Mouse (Mus musculus): Measurements from ENCODE around the gene Mob3b. TPM values are rescaled to one million over a fixed set of nuclear protein-coding genes. Genes with fewer than 3 reads are reported as not detected.

The Mob3b gene
- polyA plus RNA-seq, 1 experiment from 2014 or later: 9.8 TPM

DNA sequence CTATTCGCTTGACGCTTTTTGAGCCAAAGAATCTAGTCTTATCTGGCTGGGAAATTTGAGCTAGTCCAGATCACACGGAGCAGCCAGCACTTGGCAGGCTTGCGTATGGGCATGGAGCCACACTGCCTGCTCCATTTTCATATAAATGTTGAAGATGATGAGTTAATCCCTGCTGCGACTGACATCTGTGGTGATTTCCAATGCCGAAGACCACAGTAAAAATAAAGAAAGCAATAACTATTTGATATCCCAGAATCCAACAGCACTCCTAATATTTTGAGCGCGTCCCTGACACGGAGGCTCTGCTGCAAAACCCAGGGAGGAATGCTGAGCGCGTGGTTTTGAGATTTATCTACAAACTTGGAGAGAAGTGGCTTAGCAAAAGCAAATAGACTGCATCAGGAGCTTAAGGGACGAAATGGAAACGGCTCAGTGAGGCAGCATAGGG lies 180.9 kb downstream of the Mob3b start:
- POLR2A ChIA-PET: no interaction called here
- in situ Hi-C loops (cut with MboI; ENCODE audit: low pct_unique_long_range_greater_than_20kb): no loop called here
- no peak for ATAC-seq
- no peaks in the 10 kb centered on the region for H3K27me3 ChIP-seq
- no peak for TF ChIP-seq CTCF (IDR thresholded peaks at IDR 0.05)
- no peak for DNase-seq (ENCODE audit: low read depth, low spot score)
- CTCF ChIA-PET: no interaction called here

DNA sequence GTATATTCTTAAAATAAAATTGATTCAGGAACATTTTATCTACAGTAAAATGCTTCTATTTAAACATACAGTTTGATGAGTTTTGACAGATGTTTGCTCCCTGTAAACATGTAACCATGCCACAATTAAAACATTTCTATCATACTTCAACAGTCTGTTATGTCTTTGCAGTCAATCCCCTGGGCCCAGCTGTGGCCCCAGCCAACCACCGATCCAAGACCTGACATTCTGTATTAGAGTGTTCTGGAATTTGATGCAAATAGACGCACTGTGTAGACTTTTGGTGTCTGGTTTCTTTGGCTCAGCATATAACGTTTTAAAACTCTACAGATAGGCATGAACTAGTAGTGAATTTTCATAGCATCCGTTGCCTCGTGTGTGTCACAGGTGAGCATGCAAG lies 182.5 kb downstream of the Mob3b start:
- ChIA-PET CTCF (interaction anchor here (1.1 kb wide), 1 partner anchor 9 kb away, joined by 3 read pairs; no protein-coding TSS in a partner anchor), POLR2A (no interaction called here)
- no peak for DNase-seq (ENCODE audit: low read depth, low spot score)
- no peaks in the 10 kb centered on the region for H3K27me3 ChIP-seq
- ATAC-seq: no peak
- in situ Hi-C loops (cut with MboI; ENCODE audit: low pct_unique_long_range_greater_than_20kb): no loop called here
- no peak for TF ChIP-seq CTCF (IDR thresholded peaks at IDR 0.05)

DNA sequence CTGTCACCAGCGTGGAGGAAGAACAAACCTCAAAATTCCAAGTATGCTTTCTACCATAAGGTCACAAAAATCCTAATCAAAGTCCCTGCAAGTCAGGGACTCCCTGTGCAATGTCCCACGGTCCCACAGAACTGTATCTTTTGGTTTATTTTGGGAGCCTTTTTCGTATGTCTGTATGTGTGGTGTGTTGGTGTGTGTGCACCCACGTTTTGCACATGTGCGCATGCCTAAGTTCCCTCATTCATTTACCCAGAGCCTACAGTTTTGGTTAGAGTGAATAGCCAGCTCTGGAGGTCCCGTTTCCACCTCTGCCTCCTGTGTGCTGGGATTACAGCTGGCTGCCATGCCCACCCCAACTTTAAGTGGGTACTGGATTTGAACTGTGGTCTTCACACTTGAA lies 189.7 kb downstream of the Mob3b start:
- in situ Hi-C loops (cut with MboI; ENCODE audit: low pct_unique_long_range_greater_than_20kb): no loop called here
- ChIA-PET CTCF (interaction anchor here (0.9 kb wide), 1 partner anchor 132 kb away, joined by 3 read pairs; no protein-coding TSS in a partner anchor), POLR2A (interaction anchor here (0.6 kb wide), 1 partner anchor 390 kb away, joined by 3 read pairs; no protein-coding TSS in a partner anchor)
- no peak for TF ChIP-seq CTCF (IDR thresholded peaks at IDR 0.05)
- no peak for DNase-seq (ENCODE audit: low read depth, low spot score)
- no peaks in the 10 kb centered on the region for H3K27me3 ChIP-seq
- ATAC-seq: no peak

DNA sequence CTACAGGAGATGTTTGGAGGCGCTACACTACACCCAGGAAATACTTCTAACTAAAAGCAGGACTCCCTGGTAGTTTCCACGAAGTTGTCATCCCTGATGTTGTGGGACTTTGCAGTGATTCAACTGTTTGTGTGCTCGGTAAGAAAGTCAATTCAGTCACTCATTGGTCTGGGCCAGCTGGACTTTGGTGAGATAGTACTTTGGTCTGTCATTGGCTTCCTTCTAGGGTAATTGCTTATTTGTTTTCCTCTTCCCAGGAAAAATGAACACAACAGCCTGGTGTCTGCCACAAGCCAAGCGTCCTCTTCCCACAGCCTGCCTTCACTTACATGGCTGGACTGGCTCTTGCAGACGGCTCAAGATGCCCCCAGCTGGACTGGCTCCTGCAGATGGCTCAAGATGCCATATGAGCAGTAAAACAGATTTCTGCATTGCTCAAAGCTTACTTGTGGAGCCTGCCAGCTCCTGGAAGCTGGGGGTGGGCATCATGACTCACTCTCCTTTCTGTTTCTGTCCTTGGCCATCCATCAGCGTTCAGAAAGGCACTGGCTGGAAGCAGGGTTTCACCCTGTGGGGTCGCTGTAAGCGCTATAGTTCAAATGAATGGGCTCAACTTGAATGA lies 190.8 kb downstream of the Mob3b start:
- peak; percentile 74 for ATAC-seq
- TF ChIP-seq CTCF (IDR thresholded peaks at IDR 0.05): no peak
- in situ Hi-C loops (cut with MboI; ENCODE audit: low pct_unique_long_range_greater_than_20kb): no loop called here
- ChIA-PET CTCF (interaction anchor here (0.6 to 2.1 kb wide), 4 partner anchors 8 to 224 kb away, joined by 3 to 6 read pairs (median 3); no protein-coding TSS in a partner anchor), POLR2A (no interaction called here)
- no peaks in the 10 kb centered on the region for H3K27me3 ChIP-seq
- DNase-seq (ENCODE audit: low read depth, low spot score): peak; percentile 68

DNA sequence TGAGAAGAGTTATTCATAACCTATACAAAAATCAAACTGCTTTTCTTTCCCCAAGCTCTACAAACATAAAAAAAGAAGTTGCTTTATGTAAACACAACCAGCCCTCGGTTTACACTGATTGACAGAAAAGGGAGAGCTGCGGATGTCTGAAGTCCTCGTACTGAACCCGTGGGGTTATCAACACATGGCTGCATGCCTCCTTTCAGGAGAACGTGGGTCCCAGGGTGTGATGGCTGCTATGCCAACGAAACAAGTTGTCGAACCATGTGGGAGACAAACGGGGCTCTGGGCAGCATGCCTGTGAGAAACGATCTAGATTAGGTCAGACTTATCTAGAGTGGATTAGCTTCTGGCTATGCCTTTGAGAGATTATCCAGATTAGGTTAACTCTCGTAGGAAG lies 192.4 kb downstream of the Mob3b start:
- no peaks in the 10 kb centered on the region for H3K27me3 ChIP-seq
- DNase-seq (ENCODE audit: low read depth, low spot score) (no peak), ATAC-seq (no peak)
- no peak for TF ChIP-seq CTCF (IDR thresholded peaks at IDR 0.05)
- POLR2A ChIA-PET: no interaction called here
- in situ Hi-C loops (cut with MboI; ENCODE audit: low pct_unique_long_range_greater_than_20kb): no loop called here
- CTCF ChIA-PET: interaction anchor here (1.1 to 2.1 kb wide), 2 partner anchors 223 to 225 kb away, joined by 3 to 6 read pairs; no protein-coding TSS in a partner anchor

DNA sequence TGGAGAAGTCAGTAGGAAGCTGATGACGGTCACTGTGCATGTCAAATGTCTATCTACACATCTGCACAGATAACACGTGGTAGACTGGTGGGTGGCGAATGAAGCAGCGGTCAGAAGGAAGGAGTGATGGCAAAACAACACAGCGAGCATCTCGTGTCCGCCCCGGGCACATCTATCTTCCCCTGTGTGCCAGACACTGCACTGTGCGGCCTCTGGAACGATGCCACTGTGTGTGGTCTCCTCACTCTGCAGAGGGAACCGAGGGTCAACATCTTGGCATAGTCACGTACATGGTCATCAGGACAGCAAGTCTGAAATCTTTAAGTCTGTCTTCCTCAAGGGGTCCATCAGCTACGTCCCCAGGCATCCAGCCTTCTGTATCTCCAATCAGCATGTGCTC lies 193.3 kb downstream of the Mob3b start:
- no peaks in the 10 kb centered on the region for H3K27me3 ChIP-seq
- ChIA-PET CTCF (interaction anchor here (1.1 kb wide), 1 partner anchor 224 kb away, joined by 3 read pairs; no protein-coding TSS in a partner anchor), POLR2A (no interaction called here)
- ATAC-seq (no peak), DNase-seq (ENCODE audit: low read depth, low spot score) (no peak)
- TF ChIP-seq CTCF (IDR thresholded peaks at IDR 0.05): no peak
- in situ Hi-C loops (cut with MboI; ENCODE audit: low pct_unique_long_range_greater_than_20kb): no loop called here

DNA sequence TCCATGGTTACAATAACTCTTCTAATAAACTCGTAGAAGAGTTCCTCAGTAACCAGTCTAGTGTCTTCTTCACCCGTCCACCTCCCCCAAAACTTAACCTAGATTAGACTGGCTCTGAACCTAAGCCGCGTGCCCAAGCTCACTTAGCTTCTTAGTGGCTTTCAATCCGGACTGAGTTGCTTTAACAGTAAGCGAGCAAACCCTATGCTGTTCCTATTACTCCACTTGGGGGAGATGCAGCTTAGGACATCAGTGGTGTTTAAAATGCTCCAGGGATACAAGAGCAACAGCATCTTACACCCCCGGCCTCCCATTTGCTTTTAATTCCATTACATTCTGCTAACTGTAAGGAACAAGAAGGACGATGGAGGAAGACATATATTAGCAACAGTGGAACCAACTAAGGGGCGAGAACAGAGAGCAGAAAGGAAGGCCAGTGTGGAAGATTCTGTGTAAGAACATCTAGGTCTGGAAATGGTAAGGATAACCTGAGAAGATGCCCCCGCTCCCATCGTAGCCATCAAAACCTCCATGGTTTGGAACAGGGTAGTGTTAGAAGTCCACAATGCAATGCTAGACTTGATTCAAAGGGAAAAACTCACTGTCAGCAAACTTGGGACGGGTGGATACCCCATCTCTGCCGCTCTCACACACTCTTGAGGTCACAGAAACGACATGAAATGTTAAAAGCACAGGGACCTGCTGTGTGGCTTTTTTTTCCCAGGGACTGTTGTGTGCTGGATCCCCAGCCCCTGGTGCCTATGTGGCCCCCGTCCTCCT lies 196.3 kb downstream of the Mob3b start:
- no peaks in the 10 kb centered on the region for H3K27me3 ChIP-seq
- peak; percentile 37 for TF ChIP-seq CTCF (IDR thresholded peaks at IDR 0.05)
- CTCF ChIA-PET: interaction anchor here (1.2 to 2.0 kb wide), 5 partner anchors 48 to 229 kb away, joined by 3 to 8 read pairs (median 3); partner anchors contain the start of gene Mob3b
- POLR2A ChIA-PET: interaction anchor here (0.6 to 1.4 kb wide), 3 partner anchors 53 to 227 kb away, joined by 3 to 5 read pairs (median 3); no protein-coding TSS in a partner anchor
- ATAC-seq: no peak
- in situ Hi-C loops (cut with MboI; ENCODE audit: low pct_unique_long_range_greater_than_20kb): no loop called here
- DNase-seq (ENCODE audit: low read depth, low spot score): no peak

DNA sequence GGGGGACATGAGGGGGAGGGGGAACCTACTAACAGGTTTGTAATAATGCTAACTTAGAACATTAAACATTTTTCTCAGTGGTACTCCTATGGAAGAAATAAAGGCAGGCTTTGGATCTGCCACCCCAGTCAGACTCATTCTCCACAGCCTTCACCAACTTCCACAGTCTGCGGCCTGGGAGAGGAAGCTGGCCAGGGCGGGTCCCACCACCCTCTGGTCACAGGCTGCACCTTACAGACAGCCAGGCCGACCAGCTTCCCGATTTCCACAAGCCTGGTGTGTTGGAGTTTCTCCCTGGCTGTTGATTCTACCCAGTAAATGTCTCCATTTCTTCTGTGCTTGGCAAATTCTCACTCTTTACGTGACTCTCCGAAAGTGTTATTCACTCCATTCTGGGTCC lies 197.8 kb downstream of the Mob3b start:
- DNase-seq (ENCODE audit: low read depth, low spot score): no peak
- ATAC-seq: no peak

DNA sequence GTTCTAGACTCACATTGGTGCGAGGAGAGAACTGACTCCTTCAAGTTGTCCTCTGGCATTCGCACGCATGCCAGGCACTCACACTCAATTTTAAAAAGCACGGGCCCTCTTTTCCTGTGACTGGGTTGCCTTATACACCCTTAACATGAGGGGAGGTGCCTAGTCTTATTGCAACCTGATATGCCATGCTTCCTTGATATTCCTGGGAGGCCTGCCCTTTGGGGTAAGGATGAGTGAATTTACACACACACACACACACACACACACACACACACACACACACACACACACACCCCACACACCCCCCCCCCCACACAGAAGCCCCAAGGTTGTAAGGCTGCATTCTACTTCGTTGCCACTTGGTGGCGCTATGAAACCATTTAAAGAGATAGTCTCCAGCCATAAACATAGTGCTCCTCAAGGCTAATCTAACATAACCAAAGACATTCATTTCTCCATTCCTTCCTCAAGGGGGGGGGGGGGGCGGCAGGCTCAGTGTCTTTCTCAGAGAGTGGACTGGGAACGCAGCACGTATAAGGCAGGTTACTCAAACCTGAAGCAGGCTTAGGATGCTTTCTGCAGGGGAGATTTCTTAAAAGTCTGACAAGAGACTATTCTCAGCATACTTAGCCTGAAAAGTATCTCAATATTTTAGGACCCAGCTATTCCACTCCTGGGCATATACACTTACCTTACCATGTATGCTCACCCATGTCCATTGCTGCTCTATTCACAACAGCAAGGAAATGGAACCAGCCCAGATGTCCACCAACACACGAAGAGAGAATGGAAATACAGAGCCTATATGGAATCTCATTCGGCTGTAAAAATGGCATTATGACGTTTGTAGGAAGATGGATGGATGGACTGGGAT lies 198.9 kb downstream of the Mob3b start:
- ChIA-PET POLR2A (no interaction called here), CTCF (interaction anchor here (1.0 to 1.7 kb wide), 2 partner anchors 229 to 233 kb away, joined by 3 to 4 read pairs; no protein-coding TSS in a partner anchor)
- ATAC-seq (no peak), DNase-seq (ENCODE audit: low read depth, low spot score) (no peak)
- H3K27me3 ChIP-seq: no peaks in the 10 kb centered on the region
- peak; percentile 22 for TF ChIP-seq CTCF (IDR thresholded peaks at IDR 0.05)
- in situ Hi-C loops (cut with MboI; ENCODE audit: low pct_unique_long_range_greater_than_20kb): loop anchor here (5.0 kb wide), 2 partner anchors 234 to 349 kb away; no protein-coding TSS in a partner anchor

More for the DNA sequence above, 197.8 kb downstream of the Mob3b start:
- in situ Hi-C loops (cut with MboI; ENCODE audit: low pct_unique_long_range_greater_than_20kb): loop anchor here (5.0 kb wide), 2 partner anchors 233 to 348 kb away; no protein-coding TSS in a partner anchor
- no peak for TF ChIP-seq CTCF (IDR thresholded peaks at IDR 0.05)
- CTCF ChIA-PET: interaction anchor here (0.9 to 2.0 kb wide), 6 partner anchors 47 to 231 kb away, joined by 3 to 8 read pairs (median 3); partner anchors contain the start of gene Mob3b
- POLR2A ChIA-PET: interaction anchor here (0.6 to 1.4 kb wide), 2 partner anchors 207 to 228 kb away, joined by 3 to 5 read pairs; no protein-coding TSS in a partner anchor
- no peaks in the 10 kb centered on the region for H3K27me3 ChIP-seq

DNA sequence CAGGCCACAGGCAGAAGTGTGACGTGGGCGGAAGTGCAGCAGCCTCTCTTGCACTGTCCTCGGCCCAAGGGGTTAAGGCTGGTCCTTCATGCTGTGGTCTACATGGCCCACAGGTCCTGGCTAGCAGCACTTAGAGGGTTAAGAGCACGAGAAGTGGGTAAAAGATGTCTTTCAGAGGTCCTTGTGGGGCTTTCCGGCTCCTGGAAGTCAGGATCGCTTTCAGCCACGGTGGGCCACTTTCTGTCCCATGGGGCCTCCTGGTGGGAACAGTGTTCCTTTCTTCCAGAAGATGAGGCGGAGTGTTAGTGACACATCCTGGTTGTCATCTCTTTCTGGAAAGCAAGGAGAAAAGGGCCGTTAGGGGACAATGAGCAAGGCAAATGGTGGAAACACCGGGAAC lies 203.6 kb downstream of the Mob3b start:
- in situ Hi-C loops (cut with MboI; ENCODE audit: low pct_unique_long_range_greater_than_20kb): no loop called here
- DNase-seq (ENCODE audit: low read depth, low spot score): no peak
- ATAC-seq: no peak
- TF ChIP-seq CTCF (IDR thresholded peaks at IDR 0.05): no peak
- ChIA-PET POLR2A (no interaction called here), CTCF (no interaction called here)
- no peaks in the 10 kb centered on the region for H3K27me3 ChIP-seq
